12 mouse cellular contexts compared by ENCODE assay signal in genomic region chr7:120901701-120902100, GRCm38 (mm10). TPM values are rescaled to one million over a fixed set of nuclear protein-coding genes. Genes with fewer than 3 reads are reported as not detected.
DNase-seq lines count a peak whose midpoint lies in the region; ATAC-seq and TF ChIP-seq lines count a peak whose summit lies in the region.
"Had no signal": no experiment of that assay in that cellular context is flagged by ENCODE, and none has a peak within 500 bp of the region (broad histone marks: within the 10 kb centered on the region; RNA-seq: fewer than 3 reads in every experiment).

No protein-coding gene starts in this region.

- 52% methylated on average over 8 of the region's 8 CpGs for WGBS in kidney, postnatal 0 days
- WGBS in kidney, embryonic 15.5 days = 49% methylated on average over 8 of the region's 8 CpGs
- WGBS in midbrain, embryonic 16.5 days = 48% methylated on average over 8 of the region's 8 CpGs

- no peaks in the 10 kb centered on the region for H3K27me3 ChIP-seq in kidney, postnatal 0 days (ENCODE audit: insufficient read depth, low read length)
- H3K27me3 ChIP-seq in kidney, embryonic 15.5 days = no peaks in the 10 kb centered on the region
- H3K27me3 ChIP-seq in ES-Bruce4 (ENCODE audit: control insufficient read depth, insufficient read depth, low read length, poor library complexity, severe bottlenecking) = no peaks in the 10 kb centered on the region
- H3K27me3 ChIP-seq in midbrain, embryonic 16.5 days (ENCODE audit: control insufficient read depth, insufficient read depth, low read depth, low read length) = no peaks in the 10 kb centered on the region
- H3K27me3 ChIP-seq: megakaryocyte, embryonic 14.5 days had no signal

- peaks cover 5% of the 10 kb centered on the region; the same call in 1 of the 2 replicates for H3K36me3 ChIP-seq in kidney, postnatal 0 days (ENCODE audit: insufficient read depth, low read length)
- H3K36me3 ChIP-seq in kidney, embryonic 15.5 days = peaks cover 21% of the 10 kb centered on the region; the same call in 1 of the 2 replicates
- H3K36me3 ChIP-seq in ES-Bruce4 (ENCODE audit: control insufficient read depth, insufficient read depth, low read length, poor library complexity, severe bottlenecking) = no peaks in the 10 kb centered on the region
- H3K36me3 ChIP-seq in midbrain, embryonic 16.5 days (ENCODE audit: control insufficient read depth, insufficient read depth, low read length) = peaks cover 21% of the 10 kb centered on the region; the same call in 1 of the 2 replicates

- no peaks in the 10 kb centered on the region for H3K9me3 ChIP-seq in kidney, postnatal 0 days (replicated peaks; ENCODE audit: low read length)
- no peaks in the 10 kb centered on the region for H3K9me3 ChIP-seq in kidney, embryonic 15.5 days (replicated peaks)
- H3K9me3 ChIP-seq in ES-Bruce4 (replicated peaks; ENCODE audit: control insufficient read depth, insufficient read depth, low read length, poor library complexity, severe bottlenecking) = no peaks in the 10 kb centered on the region
- no peaks in the 10 kb centered on the region for H3K9me3 ChIP-seq in midbrain, embryonic 16.5 days (replicated peaks; ENCODE audit: control insufficient read depth, low read length, poor library complexity, severe bottlenecking)
- H3K9me3 ChIP-seq: megakaryocyte, embryonic 14.5 days had no signal

- H3K4me2 ChIP-seq in kidney, postnatal 0 days (ENCODE audit: low read length) = no peak overlapping the region
- H3K4me2 ChIP-seq in kidney, embryonic 15.5 days = no peak overlapping the region
- H3K4me2 ChIP-seq in midbrain, embryonic 16.5 days (ENCODE audit: low read length) = no peak overlapping the region

- peak; percentile 60; the same call in 1 of the 2 replicates for TF ChIP-seq EP300 in ES-Bruce4 (IDR thresholded peaks at IDR 0.05; ENCODE audit: insufficient read depth, low read depth, low read length)

- TF ChIP-seq POLR2A in ES-Bruce4 (IDR thresholded peaks at IDR 0.05; ENCODE audit: insufficient read depth, low read length) = no peak

- H3K9ac ChIP-seq in kidney, postnatal 0 days (ENCODE audit: low read depth, low read length) = no peak overlapping the region
- H3K9ac ChIP-seq in kidney, embryonic 15.5 days = no peak overlapping the region
- H3K9ac ChIP-seq in ES-Bruce4 (ENCODE audit: low read depth, poor library complexity, severe bottlenecking) = no peak overlapping the region
- 0 out of 2 replicates have a peak overlapping the region, but pooled peaks have one; percentile 3 for H3K9ac ChIP-seq in midbrain, embryonic 16.5 days (ENCODE audit: low read depth, low read length)

- H3K4me3 ChIP-seq in kidney, postnatal 0 days (replicated peaks; ENCODE audit: low read depth, low read length) = no peak overlapping the region
- H3K4me3 ChIP-seq in kidney, embryonic 15.5 days (replicated peaks) = no peak overlapping the region
- H3K4me3 ChIP-seq in ES-Bruce4 (ENCODE audit: low read depth, low read length) = no peak overlapping the region
- no peak overlapping the region for H3K4me3 ChIP-seq in midbrain, embryonic 16.5 days (ENCODE audit: low read depth, low read length)
- H3K4me3 ChIP-seq: megakaryocyte, embryonic 14.5 days had no signal

- no peak overlapping the region for H3K27ac ChIP-seq in kidney, postnatal 0 days
- H3K27ac ChIP-seq in kidney, embryonic 15.5 days = no peak overlapping the region
- H3K27ac ChIP-seq in ES-Bruce4 (ENCODE audit: insufficient read depth, low read length) = no peak overlapping the region
- H3K27ac ChIP-seq in midbrain, embryonic 16.5 days (ENCODE audit: low read length) = no peak overlapping the region

- TF ChIP-seq CTCF in kidney, postnatal 0 days (IDR thresholded peaks at IDR 0.05; ENCODE audit: low read depth) = no peak
- no peak for TF ChIP-seq CTCF in ES-Bruce4 (IDR thresholded peaks at IDR 0.05; ENCODE audit: low read depth, low read length)

- no peaks in the 10 kb centered on the region for H3K4me1 ChIP-seq in kidney, postnatal 0 days (replicated peaks; ENCODE audit: insufficient read depth, low read length)
- peaks cover 11% of the 10 kb centered on the region; the same call in 1 of the 2 replicates for H3K4me1 ChIP-seq in kidney, embryonic 15.5 days
- peaks cover 6% of the 10 kb centered on the region for H3K4me1 ChIP-seq in ES-Bruce4 (ENCODE audit: control insufficient read depth, insufficient read depth, low read length)
- H3K4me1 ChIP-seq in midbrain, embryonic 16.5 days (ENCODE audit: control insufficient read depth, insufficient read depth, low read length) = no peaks in the 10 kb centered on the region; the same call in 1 of the 2 replicates

- DNase-seq in kidney, postnatal 0 days (ENCODE audit: low spot score) = peak; percentile 20
- no peak for DNase-seq in cerebellum, adult 9-10 months
- no peak for DNase-seq in left cerebral cortex, adult 8-10 months (ENCODE audit: low spot score in 2 of 2)
- DNase-seq: cerebellum, adult 8-10 months; kidney, postnatal 10 days; left cerebral cortex, postnatal 4 days; right cerebral cortex, adult 18-20 months had no signal

- no peak for ATAC-seq in kidney, postnatal 0 days (replicated peaks; ENCODE audit: low FRiP score, low read depth)
- ATAC-seq in kidney, embryonic 15.5 days (replicated peaks; ENCODE audit: low FRiP score) = no peak
- peak; percentile 47 for ATAC-seq in common myeloid progenitor, adult 5-6 weeks (replicated peaks; ENCODE audit: low read depth, poor library complexity, severe bottlenecking)
- no peak for ATAC-seq in midbrain, embryonic 16.5 days

RNA-seq across cellular contexts. Expression of gene Polr3e, which starts 15.8 kb away (rescaled TPM):
- polyA plus RNA-seq in kidney, postnatal 0 days (2015; fragmentation: Nextera tagmentation; extraction: Ambion mirVana) = 31.8 and 34.0 TPM in 2 replicates
- polyA plus RNA-seq in kidney, embryonic 15.5 days (2015; fragmentation: Nextera tagmentation; extraction: Ambion mirVana) = 42.7 and 44.0 TPM in 2 replicates
- 35.6 and 36.0 TPM in 2 replicates for polyA plus RNA-seq in ES-Bruce4 (2011; ENCODE audit: insufficient read depth, insufficient read length, low read depth, missing spikeins)
- 26.9 and 30.3 TPM in 2 replicates for total RNA-seq in common myeloid progenitor, adult 5-6 weeks (2017)
- 27.0 and 27.7 TPM in 2 replicates for polyA plus RNA-seq in midbrain, embryonic 16.5 days (2015; fragmentation: Nextera tagmentation; extraction: Ambion mirVana)
- 10 to 100 TPM; 25.8 to 31.6 (median 30.3) TPM for total RNA-seq in left cerebral cortex, adult 8-10 months (2022)

RNA-seq across cellular contexts. Expression of gene Eef2k, which starts 59.1 kb away (rescaled TPM):
- 13.8 and 14.9 TPM in 2 replicates for polyA plus RNA-seq in kidney, postnatal 0 days (2015; fragmentation: Nextera tagmentation; extraction: Ambion mirVana)
- polyA plus RNA-seq in kidney, embryonic 15.5 days (2015; fragmentation: Nextera tagmentation; extraction: Ambion mirVana) = 23.8 and 27.6 TPM in 2 replicates
- polyA plus RNA-seq in ES-Bruce4 (2011; ENCODE audit: insufficient read depth, insufficient read length, low read depth, missing spikeins) = 9.3 and 11.3 TPM in 2 replicates
- 73.9 and 95.6 TPM in 2 replicates for total RNA-seq in common myeloid progenitor, adult 5-6 weeks (2017)
- polyA plus RNA-seq in midbrain, embryonic 16.5 days (2015; fragmentation: Nextera tagmentation; extraction: Ambion mirVana) = 33.5 and 35.4 TPM in 2 replicates
- 10 to 100 TPM; 28.3 to 36.3 (median 35.3) TPM for total RNA-seq in left cerebral cortex, adult 8-10 months (2022)
